Mouse (Mus musculus) midbrain, embryonic 15.5 days (tissue): Measurements from ENCODE around the gene Nebl. TPM values are rescaled to one million over a fixed set of nuclear protein-coding genes. Genes with fewer than 3 reads are reported as not detected.

Experiments used
- ATAC-seq: fragments of 200-750 bp; cut with Nextera tagmentation; replicated peaks from 2 replicates; pipeline ENCODE4 v1.8.0; 2017; ENCODE audit warnings: moderate TSS enrichment
- H3K27ac ChIP-seq: fragments of 300-500 bp; sonication (generic); 2 replicates; pipeline ENCODE4 v1.5.1; 2015; ENCODE audit warnings: mild to moderate bottlenecking, inconsistent platforms
- H3K27me3 ChIP-seq: fragments of 300-500 bp; sonication (generic); replicated peaks from 2 replicates; pipeline ENCODE4 v1.6.1; 2015; ENCODE audit warnings: inconsistent platforms
- H3K36me3 ChIP-seq: fragments of 300-500 bp; sonication (generic); replicated peaks from 2 replicates; pipeline ENCODE4 v1.6.1; 2015; ENCODE audit warnings: inconsistent platforms
- H3K4me1 ChIP-seq: fragments of 300-500 bp; sonication (generic); 2 replicates; pipeline ENCODE4 v1.6.1; 2015; ENCODE audit warnings: inconsistent platforms
- H3K4me2 ChIP-seq: fragments of 300-500 bp; sonication (generic); 2 replicates; pipeline ENCODE4 v1.6.1; 2015; ENCODE audit warnings: inconsistent platforms, mild to moderate bottlenecking, moderate library complexity
- H3K4me3 ChIP-seq: fragments of 300-500 bp; sonication (generic); 2 replicates; pipeline ENCODE4 v1.5.1; 2015; ENCODE audit warnings: mild to moderate bottlenecking, inconsistent platforms
- H3K9ac ChIP-seq: fragments of 300-500 bp; sonication (generic); 2 replicates; pipeline ENCODE4 v1.6.1; 2015; ENCODE audit warnings: mild to moderate bottlenecking, inconsistent platforms
- H3K9me3 ChIP-seq: fragments of 300-500 bp; sonication (generic); 2 replicates; pipeline ENCODE4 v1.6.1; 2016; ENCODE audit warnings: inconsistent platforms
- WGBS: fragments of 180-500 bp; shearing (Covaris S2); methylation state at CpG from one replicate; pipeline ENCODE4 v1.1.7; 2015; ENCODE audit warnings: mixed read lengths; 5-methylcytosine and 5-hydroxymethylcytosine counted together
- polyA plus RNA-seq: library from polyadenylated mRNA; unstranded; fragments of >200 nt; fragmentation: Nextera tagmentation; extraction: Ambion mirVana; gene quantifications from 2 replicates; pipeline ENCODE4 v1.2.1, GENCODE M21; 2015

Nebl gene
- polyA plus RNA-seq, 1 experiment from 2014 or later = 11.7 TPM

DNA sequence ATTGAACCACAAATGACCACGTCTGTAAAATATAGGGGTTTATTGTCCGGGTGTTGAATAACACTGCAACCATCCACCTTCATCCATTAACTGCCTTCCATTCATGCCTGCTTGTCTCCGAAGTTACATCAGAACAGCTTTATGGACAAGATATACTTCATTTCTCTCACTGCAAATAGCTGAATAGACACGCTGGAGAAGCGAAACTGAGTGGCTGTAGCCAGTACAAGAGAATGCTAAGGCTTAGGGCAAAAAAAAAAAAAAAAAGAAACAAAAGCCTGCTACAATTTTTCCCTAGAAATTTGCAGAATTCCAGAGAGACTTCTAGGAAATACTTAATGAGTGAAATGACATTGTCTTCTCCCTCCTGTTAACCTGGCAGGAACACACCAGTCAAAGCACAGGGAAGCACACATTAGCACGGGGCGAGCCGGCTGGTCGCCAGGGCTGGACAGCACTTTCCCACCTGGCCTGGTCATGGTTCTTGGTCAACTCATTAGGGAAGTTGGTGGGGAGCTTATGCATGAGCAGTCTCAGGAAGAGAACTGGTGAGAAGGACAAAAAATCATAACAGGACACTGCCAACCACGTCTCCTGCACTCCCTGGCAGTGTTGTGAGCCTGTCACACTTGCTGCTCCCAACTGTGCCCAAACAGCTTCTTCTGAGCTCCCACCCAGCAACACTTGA is 81.0 kb downstream of the Nebl start:
- no peak for ATAC-seq
- H3K4me2 ChIP-seq = no peak overlapping the region
- no peaks in the 10 kb centered on the region for H3K4me1 ChIP-seq
- WGBS = 63% methylated on average over 10 of the region's 10 CpGs
- H3K4me3 ChIP-seq = no peak overlapping the region
- no peaks in the 10 kb centered on the region for H3K27me3 ChIP-seq
- H3K9ac ChIP-seq = no peak overlapping the region
- no peaks in the 10 kb centered on the region for H3K9me3 ChIP-seq
- H3K36me3 ChIP-seq = no peaks in the 10 kb centered on the region
- no peak overlapping the region for H3K27ac ChIP-seq

- Histone ChIP-seq H3K9me3 (no peaks in the 10 kb centered on the region), H3K9ac (no peak overlapping the region), H3K4me3 (no peak overlapping the region), H3K27ac (no peak overlapping the region), H3K4me2 (no peak overlapping the region), H3K27me3 (no peaks in the 10 kb centered on the region), H3K36me3 (no peaks in the 10 kb centered on the region), H3K4me1 (no peaks in the 10 kb centered on the region)
- WGBS = 58% methylated on average over 3 of the region's 3 CpGs
- no peak for ATAC-seq
Observed at GRCm38 (mm10) chr2:17649728-17650127, 81.5 kb downstream of the Nebl start.

DNA sequence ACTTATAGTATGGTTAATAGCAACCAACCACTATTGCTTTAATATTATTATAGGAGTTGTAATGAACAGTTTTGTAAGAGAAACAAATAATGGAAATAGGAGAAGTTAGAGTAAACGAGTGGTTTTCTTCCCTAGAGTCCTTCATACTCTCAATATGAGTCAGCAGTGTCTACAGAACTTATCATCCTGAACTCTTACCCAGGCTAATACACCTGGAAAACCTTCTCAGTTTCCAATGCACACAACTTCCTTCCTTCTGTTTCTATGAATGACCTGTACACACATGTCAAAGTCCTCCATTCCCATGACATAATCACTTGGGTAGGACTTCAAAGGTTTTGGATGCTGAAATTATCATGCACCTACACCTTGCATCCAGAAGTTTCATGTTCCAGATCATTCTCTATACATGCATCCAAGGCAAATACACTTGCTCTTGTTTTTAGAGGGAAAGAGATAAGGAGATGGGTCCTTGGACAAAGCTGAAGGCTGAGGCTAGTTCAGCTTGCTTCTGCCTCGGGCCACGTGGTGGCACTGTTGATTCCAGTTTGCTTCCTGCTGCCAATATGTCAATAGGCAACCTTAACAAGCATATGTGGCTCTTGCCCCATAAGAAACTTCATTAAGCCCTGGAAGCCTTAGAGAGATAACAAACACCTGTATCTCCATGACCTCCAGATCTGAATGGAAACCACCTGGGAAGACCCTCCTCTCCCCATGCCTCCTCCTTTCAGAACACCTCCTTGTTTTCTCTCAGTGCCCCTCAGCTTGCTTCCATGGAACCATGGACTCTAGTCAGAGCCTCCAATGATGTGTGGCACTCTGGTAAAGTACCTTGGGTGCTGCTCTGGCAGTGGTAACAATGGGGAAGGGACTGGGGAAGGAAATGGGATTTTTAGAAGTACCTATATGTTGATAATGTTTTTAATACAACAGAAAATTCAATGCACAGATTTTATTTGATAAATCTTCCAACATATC is 86.7 kb downstream of the Nebl start:
- peak; percentile 81 for ATAC-seq

DNA sequence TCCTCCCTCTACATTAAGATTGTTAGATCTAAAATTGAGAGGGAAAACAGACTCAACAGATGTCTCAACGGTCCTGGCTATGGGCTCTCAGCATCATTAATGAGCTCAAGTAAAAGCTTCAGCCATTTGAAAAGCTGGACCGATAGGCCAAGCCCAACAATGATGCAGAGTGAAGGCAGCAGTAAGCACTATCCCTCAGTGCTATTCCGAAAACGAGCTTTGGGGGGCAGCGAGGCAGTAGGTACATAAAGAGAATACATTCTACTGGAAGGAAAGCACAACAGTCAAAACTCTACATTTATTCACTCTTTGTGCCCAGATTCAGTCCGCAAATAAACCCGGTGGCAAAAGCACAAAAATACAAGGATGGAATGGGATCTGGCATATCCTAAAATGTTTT is 87.4 kb downstream of the Nebl start:
- peaks cover 6% of the 10 kb centered on the region; the same call in 1 of the 2 replicates for H3K27me3 ChIP-seq
- no peak overlapping the region for H3K4me3 ChIP-seq
- H3K4me1 ChIP-seq = 0 out of 2 replicates have a peak, but pooled peaks cover 2% of the 10 kb centered on the region
- no peaks in the 10 kb centered on the region for H3K36me3 ChIP-seq
- H3K27ac ChIP-seq = no peak overlapping the region
- no peak overlapping the region for H3K9ac ChIP-seq
- 52% methylated on average over 7 of the region's 7 CpGs for WGBS
- no peaks in the 10 kb centered on the region for H3K9me3 ChIP-seq
- ATAC-seq = no peak
- H3K4me2 ChIP-seq = no peak overlapping the region

More for the DNA sequence above, 86.7 kb downstream of the Nebl start:
- Histone ChIP-seq H3K9ac (no peak overlapping the region), H3K36me3 (no peaks in the 10 kb centered on the region), H3K4me2 (no peak overlapping the region), H3K9me3 (no peaks in the 10 kb centered on the region), H3K4me1 (no peaks in the 10 kb centered on the region), H3K27ac (no peak overlapping the region), H3K4me3 (no peak overlapping the region), H3K27me3 (peaks cover 6% of the 10 kb centered on the region; the same call in 1 of the 2 replicates)
- WGBS = 32% methylated on average over 3 of the region's 3 CpGs

- ATAC-seq = no peak
- Histone ChIP-seq H3K36me3 (no peaks in the 10 kb centered on the region), H3K27me3 (peaks cover 6% of the 10 kb centered on the region; the same call in 1 of the 2 replicates), H3K9ac (no peak overlapping the region), H3K9me3 (no peaks in the 10 kb centered on the region), H3K27ac (no peak overlapping the region), H3K4me1 (peaks cover 7% of the 10 kb centered on the region), H3K4me2 (no peak overlapping the region), H3K4me3 (no peak overlapping the region)
- WGBS = 93% methylated on average over 7 of the region's 7 CpGs
Observed at GRCm38 (mm10) chr2:17642770-17643169, 88.5 kb downstream of the Nebl start.

DNA sequence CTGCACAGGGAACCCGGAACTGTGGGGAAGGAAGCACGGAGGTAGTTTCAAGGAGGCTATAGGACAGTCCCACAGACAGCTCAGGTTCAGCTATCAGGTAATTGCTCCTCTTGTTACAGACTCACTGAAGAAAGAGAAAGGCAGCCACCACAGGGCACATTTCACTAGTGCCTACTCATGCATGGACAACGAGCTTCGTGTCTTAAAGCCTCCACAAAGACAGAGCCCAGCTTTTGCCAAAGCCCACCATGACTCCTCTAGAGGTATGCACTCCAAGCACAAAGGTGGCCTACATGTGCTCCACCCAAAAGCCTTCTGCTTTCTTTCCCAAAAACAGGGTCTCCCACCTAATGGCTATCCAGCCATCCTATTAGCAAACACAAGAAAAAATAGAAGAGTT is 90.4 kb downstream of the Nebl start:
- Histone ChIP-seq H3K9me3 (no peaks in the 10 kb centered on the region), H3K4me3 (no peak overlapping the region), H3K4me2 (no peak overlapping the region), H3K9ac (no peak overlapping the region), H3K36me3 (no peaks in the 10 kb centered on the region), H3K4me1 (peaks cover 7% of the 10 kb centered on the region), H3K27me3 (peaks cover 6% of the 10 kb centered on the region; the same call in 1 of the 2 replicates), H3K27ac (no peak overlapping the region)
- 70% methylated on average over 4 of the region's 4 CpGs for WGBS
- ATAC-seq = no peak

GRCm38 (mm10) chr2:17638631-17639030 is 92.6 kb downstream of the Nebl start:
- H3K9me3 ChIP-seq = no peaks in the 10 kb centered on the region
- H3K27ac ChIP-seq = no peak overlapping the region
- 9% methylated on average over 5 of the region's 5 CpGs for WGBS
- no peak overlapping the region for H3K4me2 ChIP-seq
- H3K4me1 ChIP-seq = peaks cover 7% of the 10 kb centered on the region
- no peak overlapping the region for H3K4me3 ChIP-seq
- no peak overlapping the region for H3K9ac ChIP-seq
- peak; percentile 82 for ATAC-seq
- H3K36me3 ChIP-seq = no peaks in the 10 kb centered on the region
- H3K27me3 ChIP-seq = peaks cover 6% of the 10 kb centered on the region; the same call in 1 of the 2 replicates

DNA sequence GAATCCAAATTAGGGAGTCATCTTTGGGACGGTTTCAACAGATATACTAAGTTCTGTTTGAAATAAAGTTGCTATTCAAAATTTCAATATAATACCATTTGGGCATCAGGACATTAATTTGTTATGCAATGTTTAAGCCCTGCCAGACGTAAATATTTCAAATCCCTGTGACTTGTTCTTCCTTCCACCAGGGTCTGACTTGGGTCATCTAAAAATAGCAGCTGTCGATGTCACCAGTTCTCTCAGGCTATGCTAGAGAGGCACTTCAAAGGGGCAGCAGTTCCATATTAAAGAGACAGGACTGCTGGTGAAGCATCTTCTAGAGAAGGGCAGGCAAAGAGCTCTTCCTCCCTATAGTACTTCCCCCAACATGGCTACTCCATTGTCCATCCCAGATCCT is 107.3 kb downstream of the Nebl start:
- H3K9me3 ChIP-seq = no peaks in the 10 kb centered on the region

DNA sequence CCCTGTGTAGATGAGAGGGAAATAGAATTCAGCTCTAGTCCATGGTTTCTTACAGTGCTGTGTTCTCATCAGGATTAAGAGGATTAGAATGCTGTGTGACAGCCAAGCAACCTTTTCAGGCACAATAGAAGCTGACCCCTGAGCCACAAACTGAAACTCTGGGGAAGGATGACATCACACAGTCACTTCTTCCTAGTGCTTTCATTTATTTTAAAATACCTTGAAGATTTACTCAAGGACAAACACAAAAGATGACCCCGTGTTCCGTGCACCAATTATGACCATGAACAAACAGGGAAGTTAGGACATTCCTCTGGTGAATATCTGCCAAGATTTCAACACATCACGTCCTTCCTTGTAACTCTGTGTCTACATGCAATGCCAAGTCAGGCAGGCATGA is 121.0 kb downstream of the Nebl start:
- WGBS = 15% methylated on average over 3 of the region's 3 CpGs
- Histone ChIP-seq H3K27me3 (no peaks in the 10 kb centered on the region), H3K4me2 (no peak overlapping the region), H3K27ac (no peak overlapping the region), H3K4me1 (no peaks in the 10 kb centered on the region), H3K36me3 (no peaks in the 10 kb centered on the region), H3K9me3 (no peaks in the 10 kb centered on the region), H3K4me3 (no peak overlapping the region), H3K9ac (no peak overlapping the region)
- no peak for ATAC-seq

More for the DNA sequence above, 107.3 kb downstream of the Nebl start:
- no peak for ATAC-seq
- Histone ChIP-seq H3K4me1 (no peaks in the 10 kb centered on the region), H3K9ac (no peak overlapping the region), H3K36me3 (no peaks in the 10 kb centered on the region), H3K27ac (no peak overlapping the region), H3K4me2 (no peak overlapping the region), H3K27me3 (no peaks in the 10 kb centered on the region), H3K4me3 (no peak overlapping the region)
- 72% methylated on average over 3 of the region's 3 CpGs for WGBS

DNA sequence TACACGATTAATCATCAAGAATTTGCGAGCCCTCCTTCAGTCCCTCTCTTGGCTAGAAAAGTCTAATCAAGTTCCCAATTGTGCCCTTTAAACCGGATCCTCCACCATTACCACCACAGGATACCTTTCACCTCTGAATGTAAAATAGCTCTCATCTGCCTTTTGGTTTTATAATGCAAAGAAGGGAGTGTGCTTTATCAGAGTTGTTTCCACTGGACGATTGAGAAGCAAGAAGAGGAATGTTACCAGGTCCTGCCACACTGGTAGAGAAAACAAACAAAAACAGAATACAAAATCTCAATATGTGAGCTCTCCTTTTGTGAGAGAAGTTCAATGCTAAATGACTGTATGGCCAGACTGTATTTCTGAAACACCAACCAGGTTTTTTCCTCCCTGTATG is 127.7 kb downstream of the Nebl start:
- 69% methylated on average over 4 of the region's 4 CpGs for WGBS
- H3K4me3 ChIP-seq = no peak overlapping the region
- no peak for ATAC-seq

DNA sequence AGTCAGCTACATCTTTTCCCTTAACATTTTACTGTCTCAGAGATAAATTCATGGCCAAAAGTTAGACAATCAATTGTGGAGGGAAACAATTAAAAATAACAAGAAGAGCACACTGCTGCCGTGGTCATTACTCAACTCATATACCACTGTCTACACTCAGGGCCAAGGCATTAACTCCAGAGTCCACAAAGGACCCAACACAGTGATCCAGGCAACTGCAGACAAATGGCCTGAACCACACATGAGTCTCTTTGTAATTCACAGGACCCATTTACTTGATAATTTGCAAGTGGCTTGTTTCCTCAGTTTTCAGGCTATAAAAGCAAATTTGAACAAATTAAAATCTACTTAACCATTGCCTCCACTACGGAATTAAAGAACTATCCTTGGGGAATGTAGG is 130.6 kb downstream of the Nebl start:
- Histone ChIP-seq H3K27me3 (no peaks in the 10 kb centered on the region), H3K4me3 (no peak overlapping the region), H3K36me3 (no peaks in the 10 kb centered on the region), H3K9ac (no peak overlapping the region), H3K4me1 (0 out of 2 replicates have a peak, but pooled peaks cover 3% of the 10 kb centered on the region), H3K9me3 (no peaks in the 10 kb centered on the region), H3K27ac (no peak overlapping the region), H3K4me2 (no peak overlapping the region)
- no peak for ATAC-seq
- WGBS = 68% methylated on average over 2 of the region's 2 CpGs

More for the DNA sequence above, 127.7 kb downstream of the Nebl start:
- Histone ChIP-seq H3K4me1 (0 out of 2 replicates have a peak, but pooled peaks cover 3% of the 10 kb centered on the region), H3K36me3 (no peaks in the 10 kb centered on the region), H3K27me3 (no peaks in the 10 kb centered on the region), H3K9ac (no peak overlapping the region), H3K27ac (no peak overlapping the region), H3K4me2 (no peak overlapping the region), H3K9me3 (no peaks in the 10 kb centered on the region)

DNA sequence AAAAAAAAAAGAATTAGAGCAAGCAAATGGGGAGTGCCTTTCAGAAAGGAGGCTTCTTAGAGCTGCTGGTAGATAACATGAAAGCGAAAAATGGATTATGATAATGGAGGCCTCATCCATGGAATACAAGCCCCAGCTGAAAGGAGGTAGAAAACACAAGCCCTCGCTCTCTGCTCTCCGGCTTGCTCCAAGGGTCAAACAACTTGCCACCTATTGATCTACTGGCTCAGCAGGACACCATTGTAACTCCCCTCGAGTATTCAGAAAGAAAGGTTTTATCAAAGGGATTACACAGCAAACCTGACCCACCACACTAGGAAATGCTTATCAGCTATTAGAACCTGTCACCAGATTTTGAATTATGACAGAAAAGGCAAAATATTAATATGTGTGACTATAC is 131.4 kb downstream of the Nebl start:
- Histone ChIP-seq H3K4me2 (no peak overlapping the region), H3K36me3 (no peaks in the 10 kb centered on the region)
- WGBS = 10% methylated on average over 4 of the region's 4 CpGs

More for the DNA sequence above, 131.4 kb downstream of the Nebl start:
- Histone ChIP-seq H3K27ac (no peak overlapping the region), H3K9me3 (no peaks in the 10 kb centered on the region), H3K27me3 (no peaks in the 10 kb centered on the region), H3K4me1 (0 out of 2 replicates have a peak, but pooled peaks cover 3% of the 10 kb centered on the region), H3K9ac (no peak overlapping the region), H3K4me3 (no peak overlapping the region)
- 0 out of 2 replicates have a peak, but pooled peaks have one; percentile 17 for ATAC-seq
